Mouse (Mus musculus): ENCODE measurements around the gene Brf1. TPM values are rescaled to one million over a fixed set of nuclear protein-coding genes. Genes with fewer than 3 reads are reported as not detected.

Gene Brf1
- polyA plus RNA-seq (2017; shearing (Covaris generic)), result 100 to 1,000 TPM; 160 to 184 TPM

GRCm38 (mm10) chr12:113000294-113001132 lies at the start of gene Brf1:
Brf1 (minus strand) TSS chr12:113000704.

DNA sequence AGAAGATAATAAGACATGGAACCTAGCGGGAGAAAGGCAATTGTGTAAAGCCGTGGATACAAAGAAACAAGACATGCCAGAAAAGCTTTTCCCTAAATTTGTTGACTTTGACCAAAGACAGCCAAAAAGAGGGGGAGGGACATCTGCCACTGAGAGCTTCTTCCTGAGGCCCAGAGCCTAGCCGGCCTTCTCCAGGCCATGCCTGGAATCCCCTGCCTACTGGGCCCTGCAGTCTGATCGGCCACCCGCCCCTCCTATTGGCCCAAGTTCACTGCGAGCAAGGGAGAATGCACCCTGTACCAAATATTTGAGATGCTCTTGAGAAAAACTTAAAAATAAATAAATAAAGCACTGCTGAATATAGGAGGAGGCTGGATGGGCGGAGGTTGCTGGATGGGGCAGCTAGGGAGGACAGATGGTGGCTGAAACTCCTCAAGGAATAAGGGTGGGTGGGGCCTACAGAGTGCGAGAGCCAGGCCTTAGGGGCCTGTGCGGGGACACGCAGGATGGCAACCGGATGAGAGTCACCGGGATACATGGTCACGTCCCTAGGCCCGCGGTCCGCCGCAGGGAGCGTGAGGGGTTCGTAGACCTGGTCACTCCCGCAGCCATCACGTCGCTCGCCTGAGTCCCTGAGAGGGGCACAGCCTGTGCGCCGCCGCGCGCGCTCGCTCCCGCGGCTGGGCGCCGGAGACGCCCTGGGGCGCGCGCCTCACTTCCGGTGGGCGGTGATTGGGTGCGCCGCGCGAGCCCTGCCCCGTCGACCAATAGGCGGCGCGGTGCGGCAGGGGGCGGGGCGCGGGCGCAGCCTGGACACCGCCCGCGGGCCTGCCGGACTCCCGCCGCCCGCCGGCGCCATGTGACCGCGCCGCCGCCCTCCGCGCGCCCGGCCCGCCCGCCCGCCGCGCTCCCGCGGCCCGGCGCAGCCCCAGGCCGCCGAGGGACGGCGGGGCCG lies 13.4 kb upstream of the Brf1 start, which contains the start of gene Pacs2:
Gene Pacs2 (plus strand): TSS at position 905 of the 955 bp plus-strand sequence.

GRCm38 (mm10) chr12:112976371-112977073 lies 24.0 kb downstream of the Brf1 start, which contains the start of gene Btbd6:
Btbd6 (plus strand) TSS chr12:112976482.

GRCm38 (mm10) chr12:112941776-112942713 lies 58.5 kb downstream of the Brf1 start, which contains the start of gene Nudt14:
Nudt14 (minus strand) TSS chr12:112942124.

DNA sequence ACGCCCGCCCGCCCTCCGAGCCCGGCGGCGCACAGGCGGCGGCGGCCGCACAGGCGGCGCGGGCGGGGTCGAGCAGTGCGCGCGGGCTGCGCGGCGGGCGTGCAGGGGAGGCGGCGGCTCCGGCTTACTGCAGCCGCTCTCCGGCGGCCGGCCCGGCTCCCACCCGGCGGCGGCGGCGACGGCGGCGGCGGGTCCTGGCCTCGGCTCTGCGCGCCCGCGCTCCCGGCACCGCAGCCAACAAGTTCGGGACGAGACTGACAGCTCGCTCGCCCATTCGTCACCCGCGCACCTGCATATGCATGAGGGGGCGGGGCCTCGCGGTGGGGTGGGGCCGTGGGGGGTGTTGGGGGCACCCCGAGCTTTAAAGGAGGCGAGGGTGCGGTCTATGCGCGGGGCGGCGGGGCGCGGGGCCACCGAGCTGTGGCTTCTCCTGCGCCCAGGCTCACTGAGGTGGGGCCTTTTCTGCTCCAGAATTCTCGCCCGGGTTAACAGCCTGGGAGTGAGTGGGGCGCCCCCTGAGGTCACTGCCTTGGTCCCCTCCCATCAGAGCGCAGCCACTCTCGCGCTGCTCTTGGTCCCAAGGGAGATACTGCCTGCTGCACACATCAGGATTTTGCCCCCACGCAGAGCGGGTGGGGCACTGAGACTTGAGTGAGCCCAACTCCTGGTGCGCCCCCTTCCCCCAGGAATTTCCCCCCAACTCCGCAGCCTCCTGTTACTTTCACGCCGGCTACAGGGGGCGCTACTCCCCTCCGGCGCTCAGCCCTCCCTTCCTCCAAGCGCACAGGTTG lies 70.7 kb downstream of the Brf1 start, which contains the start of gene Jag2:
Gene Jag2 (minus strand): TSS at position 215 of the 791 bp plus-strand sequence.

Other genes with a start within 250 kb of the Brf1 start
- 10 to 100 TPM in 1 of 2 experiments, 1 to 10 TPM in 1; 1.3 to 18.1 TPM for gene Pld4, start 240.0 kb downstream of the Brf1 start, polyA plus RNA-seq (2017; shearing (Covaris generic))
- not detected for gene Ahnak2, start 198.0 kb downstream of the Brf1 start, polyA plus RNA-seq (2017; shearing (Covaris generic))
- gene Clba1, start 191.8 kb downstream of the Brf1 start, polyA plus RNA-seq (2017; shearing (Covaris generic)), result under 1 TPM in 1 of 2 experiments, not detected in 1; 0.82 TPM
- gene Cdca4, start 171.3 kb downstream of the Brf1 start, polyA plus RNA-seq (2017; shearing (Covaris generic)), result 10 to 100 TPM; 69.2 to 88.8 TPM
- 10 to 100 TPM; 32.3 to 44.6 TPM for gene Gpr132, start 132.5 kb downstream of the Brf1 start, polyA plus RNA-seq (2017; shearing (Covaris generic))
- gene Jag2, start 70.9 kb downstream of the Brf1 start, polyA plus RNA-seq (2017; shearing (Covaris generic)), result 1 to 10 TPM; 2.0 to 2.2 TPM
- 10 to 100 TPM; 33.2 to 42.5 TPM for gene Nudt14, start 58.6 kb downstream of the Brf1 start, polyA plus RNA-seq (2017; shearing (Covaris generic))
- gene Btbd6, start 24.2 kb downstream of the Brf1 start, polyA plus RNA-seq (2017; shearing (Covaris generic)), result 10 to 100 TPM; 48.9 to 59.9 TPM
- gene Pacs2, start 13.8 kb upstream of the Brf1 start, polyA plus RNA-seq (2017; shearing (Covaris generic)), result 10 to 100 TPM; 24.7 to 40.2 TPM
- gene Tex22, start 73.8 kb upstream of the Brf1 start, polyA plus RNA-seq (2017; shearing (Covaris generic)), result 1 to 10 TPM in 1 of 2 experiments, under 1 TPM in 1; 0.33 to 1.5 TPM
- 10 to 100 TPM; 32.3 to 32.7 TPM for gene Mta1, start 97.6 kb upstream of the Brf1 start, polyA plus RNA-seq (2017; shearing (Covaris generic))
- 1 to 10 TPM; 7.2 to 8.2 TPM for gene Crip2, start 139.5 kb upstream of the Brf1 start, polyA plus RNA-seq (2017; shearing (Covaris generic))
- gene Crip1, start 145.6 kb upstream of the Brf1 start, polyA plus RNA-seq (2017; shearing (Covaris generic)), result 1,000 to 10,000 TPM in 1 of 2 experiments, 100 to 1,000 TPM in 1; 866 to 1,646 TPM
- gene Tedc1, start 155.7 kb upstream of the Brf1 start, polyA plus RNA-seq (2017; shearing (Covaris generic)), result 10 to 100 TPM in 1 of 2 experiments, 1 to 10 TPM in 1; 5.6 to 16.2 TPM
- gene Tmem121, start 185.2 kb upstream of the Brf1 start, polyA plus RNA-seq (2017; shearing (Covaris generic)), result under 1 TPM in 1 of 2 experiments, not detected in 1; 0.33 TPM

Measured in inflammation-experienced regulatory T-cells (primary cell).